Mouse (Mus musculus): ENCODE measurements at regions not wholly inside any gene's neighbourhood (a gene's known extent, or its start where the extent isn't known, plus 50 kb on each side); places are given as distances from the start of the nearest gene placed in this dataset.

DNA sequence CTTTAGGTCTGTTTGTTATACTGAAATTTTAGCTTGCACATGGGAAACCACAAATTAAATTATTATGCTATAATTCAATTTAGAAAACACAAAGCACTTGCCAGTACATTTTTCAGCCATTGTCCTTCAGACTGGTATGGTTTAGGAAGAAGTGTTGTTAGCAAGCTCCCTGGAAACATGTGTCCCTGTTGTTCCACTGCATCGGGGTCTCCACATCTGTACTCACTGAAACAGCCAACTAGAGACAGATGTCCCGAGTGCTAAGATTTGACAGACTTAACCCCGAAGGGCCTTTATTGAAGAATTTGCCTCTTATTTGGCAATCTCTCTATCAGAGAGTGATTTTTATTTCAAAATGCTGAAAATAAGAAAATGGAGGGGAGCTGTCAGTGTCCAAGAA is 362.6 kb downstream of the Rfpl4b start:
- Histone ChIP-seq H3K4me2 (ENCODE audit: low read depth) (no peak overlapping the region), H3K27me3 (ENCODE audit: insufficient read depth, low read length) (no peaks in the 10 kb centered on the region), H3K4me3 (ENCODE audit: low read depth, low read length) (no peak overlapping the region), H3K36me3 (ENCODE audit: insufficient read depth) (no peaks in the 10 kb centered on the region), H3K9me3 (ENCODE audit: low read length) (no peaks in the 10 kb centered on the region), H3K4me1 (ENCODE audit: insufficient read depth) (no peaks in the 10 kb centered on the region), H3K27ac (ENCODE audit: low read depth, low read length) (no peak overlapping the region), H3K9ac (no peak overlapping the region)
- 73% methylated on average over 3 of the region's 3 CpGs for WGBS
- DNase-seq = no peak
- no peak for TF ChIP-seq CTCF (IDR thresholded peaks at IDR 0.05; ENCODE audit: low read depth)
- ATAC-seq = no peak

DNA sequence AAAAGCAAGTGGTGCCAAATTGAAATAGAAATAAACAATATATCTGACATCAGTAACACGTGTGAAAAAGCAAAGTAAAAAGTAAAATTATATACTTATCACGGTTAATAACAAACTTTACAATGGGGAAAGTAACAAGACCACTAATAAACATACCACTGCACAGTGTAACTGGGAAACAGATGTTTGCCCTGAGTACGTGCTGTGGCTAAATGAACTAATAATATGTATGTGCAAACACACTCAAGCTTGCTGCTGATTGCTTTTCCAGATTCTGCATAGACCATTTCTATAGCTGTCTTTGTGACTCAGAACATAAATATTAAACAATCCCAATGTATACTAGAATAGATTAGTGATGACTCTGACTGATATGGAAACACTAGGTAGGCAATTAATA is 363.2 kb downstream of the Rfpl4b start:
- 65% methylated on average over 3 of the region's 3 CpGs for WGBS
- ATAC-seq (no peak), DNase-seq (no peak)
- H3K27me3 ChIP-seq (ENCODE audit: insufficient read depth, low read length) = no peaks in the 10 kb centered on the region
- no peak overlapping the region for H3K4me3 ChIP-seq (ENCODE audit: low read depth, low read length)
- H3K36me3 ChIP-seq (ENCODE audit: insufficient read depth) = no peaks in the 10 kb centered on the region
- H3K27ac ChIP-seq (ENCODE audit: low read depth, low read length) = no peak overlapping the region
- H3K4me1 ChIP-seq (ENCODE audit: insufficient read depth) = no peaks in the 10 kb centered on the region
- H3K9ac ChIP-seq = no peak overlapping the region
- no peak overlapping the region for H3K4me2 ChIP-seq (ENCODE audit: low read depth)
- no peaks in the 10 kb centered on the region for H3K9me3 ChIP-seq (ENCODE audit: low read length)
- TF ChIP-seq CTCF (IDR thresholded peaks at IDR 0.05; ENCODE audit: low read depth) = no peak

DNA sequence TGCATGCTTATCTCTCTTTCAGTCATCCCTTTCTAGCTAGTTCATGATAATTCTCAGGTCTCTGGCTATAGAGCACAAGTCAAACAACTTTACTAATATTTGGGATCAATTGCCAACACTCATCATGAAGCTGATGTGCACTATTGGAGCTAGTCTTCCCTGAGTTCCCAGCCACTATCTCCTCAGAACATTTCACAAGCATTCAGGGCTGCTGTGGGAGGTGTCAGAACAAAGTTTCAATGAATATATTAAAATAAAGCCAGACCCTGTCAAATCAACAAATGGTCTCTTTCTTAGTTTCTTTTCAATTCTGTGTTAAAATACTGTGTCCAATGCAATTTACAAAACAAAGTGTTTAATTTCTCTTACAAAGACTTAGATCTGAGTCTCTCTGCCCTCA is 364.8 kb downstream of the Rfpl4b start:
- H3K4me2 ChIP-seq (ENCODE audit: low read depth) = no peak overlapping the region
- no peak for DNase-seq

DNA sequence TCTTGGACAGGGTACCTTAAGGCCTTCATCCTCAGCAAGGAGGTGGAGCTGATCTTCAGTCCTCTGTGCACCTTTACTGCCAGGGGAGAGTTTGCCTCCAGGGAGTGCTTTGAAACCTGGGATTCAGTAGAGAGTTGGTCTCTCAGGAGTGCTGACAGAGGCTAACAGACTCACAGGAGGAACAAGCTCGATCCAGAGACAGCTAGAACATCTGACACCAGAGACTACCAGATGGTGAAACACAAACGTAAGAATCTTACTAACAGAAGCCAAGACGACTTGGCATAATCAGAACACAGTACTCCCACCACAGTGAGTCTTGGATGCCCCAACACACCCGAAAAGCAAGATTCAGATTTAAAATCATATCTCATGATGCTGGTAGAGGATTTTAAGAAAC is 372.3 kb downstream of the Rfpl4b start:
- DNase-seq = no peak
- WGBS = 80% methylated on average over 4 of the region's 4 CpGs
- TF ChIP-seq CTCF (IDR thresholded peaks at IDR 0.05; ENCODE audit: low read depth) = no peak

More for the DNA sequence above, 364.8 kb downstream of the Rfpl4b start:
- H3K36me3 ChIP-seq (ENCODE audit: insufficient read depth) = no peaks in the 10 kb centered on the region
- no peak overlapping the region for H3K27ac ChIP-seq (ENCODE audit: low read depth, low read length)
- no peak for TF ChIP-seq CTCF (IDR thresholded peaks at IDR 0.05; ENCODE audit: low read depth)
- no peak overlapping the region for H3K9ac ChIP-seq
- H3K27me3 ChIP-seq (ENCODE audit: insufficient read depth, low read length) = no peaks in the 10 kb centered on the region
- ATAC-seq = no peak
- no peak overlapping the region for H3K4me3 ChIP-seq (ENCODE audit: low read depth, low read length)
- no peaks in the 10 kb centered on the region for H3K4me1 ChIP-seq (ENCODE audit: insufficient read depth)
- H3K9me3 ChIP-seq (ENCODE audit: low read length) = no peaks in the 10 kb centered on the region

DNA sequence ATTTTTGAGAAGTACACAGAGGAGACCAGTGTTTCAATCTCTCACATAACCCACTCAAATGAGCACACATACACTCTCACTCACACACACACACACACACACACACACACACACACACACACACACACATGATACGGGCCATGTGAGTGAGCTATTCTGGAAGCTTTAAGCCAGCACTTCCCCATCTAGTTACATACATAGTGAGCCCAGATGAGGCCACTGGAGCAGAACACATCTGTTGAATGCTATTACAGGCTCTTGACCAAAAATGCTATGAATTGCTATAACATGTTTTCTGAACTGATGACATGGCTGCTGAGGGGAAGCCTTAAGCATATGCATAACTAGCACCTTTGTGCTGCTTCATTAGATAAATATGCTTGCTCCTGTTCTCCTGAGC is 373.9 kb downstream of the Rfpl4b start:
- Histone ChIP-seq H3K4me1 (ENCODE audit: insufficient read depth) (no peaks in the 10 kb centered on the region), H3K9me3 (ENCODE audit: low read length) (no peaks in the 10 kb centered on the region), H3K27me3 (ENCODE audit: insufficient read depth, low read length) (no peaks in the 10 kb centered on the region), H3K27ac (ENCODE audit: low read depth, low read length) (no peak overlapping the region), H3K9ac (no peak overlapping the region), H3K4me3 (ENCODE audit: low read depth, low read length) (no peak overlapping the region), H3K4me2 (ENCODE audit: low read depth) (no peak overlapping the region), H3K36me3 (ENCODE audit: insufficient read depth) (no peaks in the 10 kb centered on the region)
- WGBS = 94% methylated on average over 1 of the region's 1 CpGs
- no peak for ATAC-seq
- no peak for DNase-seq
- no peak for TF ChIP-seq CTCF (IDR thresholded peaks at IDR 0.05; ENCODE audit: low read depth)

More for the DNA sequence above, 372.3 kb downstream of the Rfpl4b start:
- Histone ChIP-seq H3K9ac (no peak overlapping the region), H3K9me3 (ENCODE audit: low read length) (no peaks in the 10 kb centered on the region), H3K4me3 (ENCODE audit: low read depth, low read length) (no peak overlapping the region), H3K36me3 (ENCODE audit: insufficient read depth) (no peaks in the 10 kb centered on the region), H3K27me3 (ENCODE audit: insufficient read depth, low read length) (no peaks in the 10 kb centered on the region), H3K4me1 (ENCODE audit: insufficient read depth) (no peaks in the 10 kb centered on the region), H3K4me2 (ENCODE audit: low read depth) (no peak overlapping the region), H3K27ac (ENCODE audit: low read depth, low read length) (no peak overlapping the region)
- ATAC-seq = no peak

DNA sequence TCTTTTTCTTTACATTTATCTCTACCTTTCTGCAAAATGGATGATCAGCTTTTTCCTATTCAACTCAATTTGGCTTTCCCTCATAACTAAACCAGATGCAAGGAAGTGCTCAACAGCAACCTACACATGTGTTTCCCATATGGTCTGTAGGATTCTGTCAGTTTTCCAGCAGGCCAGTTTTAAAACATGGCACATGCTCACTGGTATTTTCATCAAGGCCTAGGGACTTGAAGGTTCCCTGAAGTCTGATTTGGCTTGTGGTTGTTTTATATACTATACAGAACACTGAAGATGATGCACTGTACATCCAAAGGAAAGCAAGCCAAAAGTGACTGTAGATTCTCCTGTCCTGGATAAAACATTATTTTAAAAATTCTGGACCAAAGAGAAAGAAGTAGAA is 374.3 kb downstream of the Rfpl4b start:
- ATAC-seq = no peak
- TF ChIP-seq CTCF (IDR thresholded peaks at IDR 0.05; ENCODE audit: low read depth) = no peak
- no peaks in the 10 kb centered on the region for H3K27me3 ChIP-seq (ENCODE audit: insufficient read depth, low read length)

DNA sequence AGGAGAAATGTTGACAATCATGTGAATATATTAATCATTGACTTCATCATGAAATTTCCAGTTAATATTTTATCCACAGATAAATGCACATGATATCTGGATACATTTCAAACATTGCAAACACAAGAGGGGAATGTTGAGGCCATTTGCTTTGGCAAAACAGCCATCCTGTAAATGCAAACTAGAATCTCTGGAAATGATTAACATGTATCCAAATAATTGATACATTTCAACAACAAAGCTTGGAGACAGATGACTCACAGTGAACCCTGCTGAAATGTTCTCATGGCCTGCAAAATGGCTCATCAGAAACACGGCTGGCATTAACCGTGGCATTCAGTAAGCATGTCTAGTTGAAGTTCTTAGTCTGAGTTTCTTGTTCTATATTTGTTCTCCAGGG is 382.3 kb downstream of the Rfpl4b start:
- DNase-seq (no peak), ATAC-seq (no peak)
- Histone ChIP-seq H3K27ac (ENCODE audit: low read depth, low read length) (no peak overlapping the region), H3K36me3 (ENCODE audit: insufficient read depth) (no peaks in the 10 kb centered on the region), H3K9me3 (ENCODE audit: low read length) (no peaks in the 10 kb centered on the region), H3K27me3 (ENCODE audit: insufficient read depth, low read length) (no peaks in the 10 kb centered on the region), H3K4me3 (ENCODE audit: low read depth, low read length) (no peak overlapping the region), H3K9ac (no peak overlapping the region), H3K4me2 (ENCODE audit: low read depth) (no peak overlapping the region), H3K4me1 (ENCODE audit: insufficient read depth) (no peaks in the 10 kb centered on the region)
- 96% methylated on average over 2 of the region's 2 CpGs for WGBS
- no peak for TF ChIP-seq CTCF (IDR thresholded peaks at IDR 0.05; ENCODE audit: low read depth)

More for the DNA sequence above, 374.3 kb downstream of the Rfpl4b start:
- H3K27ac ChIP-seq (ENCODE audit: low read depth, low read length) = no peak overlapping the region
- H3K4me3 ChIP-seq (ENCODE audit: low read depth, low read length) = no peak overlapping the region
- H3K4me1 ChIP-seq (ENCODE audit: insufficient read depth) = no peaks in the 10 kb centered on the region
- H3K9ac ChIP-seq = no peak overlapping the region
- no peak overlapping the region for H3K4me2 ChIP-seq (ENCODE audit: low read depth)
- H3K36me3 ChIP-seq (ENCODE audit: insufficient read depth) = no peaks in the 10 kb centered on the region
- H3K9me3 ChIP-seq (ENCODE audit: low read length) = no peaks in the 10 kb centered on the region
- no peak for DNase-seq

DNA sequence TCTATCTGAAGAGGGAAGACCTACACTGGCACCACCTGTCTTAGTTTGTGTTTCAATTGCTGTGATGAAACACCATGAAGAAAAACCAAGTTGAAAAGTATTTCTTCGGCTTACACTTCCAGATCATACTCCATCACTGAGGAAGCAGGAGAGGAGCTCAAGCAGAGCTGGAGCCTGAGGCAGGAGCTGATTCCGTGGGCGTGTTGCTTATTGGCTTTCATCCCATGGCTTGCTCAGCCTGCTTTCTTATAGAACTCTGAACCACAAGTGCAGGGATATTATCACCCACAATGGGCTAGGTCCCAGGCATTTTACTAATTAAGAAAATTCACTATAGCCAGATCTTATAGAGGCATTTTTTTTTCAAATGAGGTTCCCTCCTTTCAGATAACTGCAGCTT is 384.7 kb downstream of the Rfpl4b start:
- Histone ChIP-seq H3K9ac (no peak overlapping the region), H3K27me3 (ENCODE audit: insufficient read depth, low read length) (no peaks in the 10 kb centered on the region), H3K27ac (ENCODE audit: low read depth, low read length) (no peak overlapping the region), H3K36me3 (ENCODE audit: insufficient read depth) (no peaks in the 10 kb centered on the region), H3K4me3 (ENCODE audit: low read depth, low read length) (no peak overlapping the region), H3K9me3 (ENCODE audit: low read length) (no peaks in the 10 kb centered on the region), H3K4me1 (ENCODE audit: insufficient read depth) (no peaks in the 10 kb centered on the region), H3K4me2 (ENCODE audit: low read depth) (no peak overlapping the region)
- DNase-seq (no peak), ATAC-seq (no peak)
- TF ChIP-seq CTCF (IDR thresholded peaks at IDR 0.05; ENCODE audit: low read depth) = no peak
- 71% methylated on average over 3 of the region's 3 CpGs for WGBS
